Mouse (Mus musculus) myocyte (in vitro differentiated cells): ENCODE results near the gene Hoxb2.

Source experiments
- CEBPB ChIP-seq: IDR thresholded peaks from 2 replicates; pipeline ENCODE4 v1.6.1; 2011; ENCODE audit warnings: mild to moderate bottlenecking, moderate library complexity; ENCODE audit not compliant: poor library complexity, insufficient read depth, severe bottlenecking
- E2F4 ChIP-seq: IDR thresholded peaks from one replicate; pipeline ENCODE4 v1.6.1; 2011; ENCODE audit warnings: mild to moderate bottlenecking, control low read depth, moderate library complexity; ENCODE audit not compliant: insufficient read depth
- MAX ChIP-seq: IDR thresholded peaks from one replicate; pipeline ENCODE4 v1.6.1; 2011; ENCODE audit warnings: low read depth, mild to moderate bottlenecking, control low read depth
- MYOD1 ChIP-seq, 3 experiments: IDR thresholded peaks; one replicate each; pipeline ENCODE4 v1.6.1; 2011; ENCODE audit warnings: control low read depth in 2 of 3, low read depth in 2 of 3, mild to moderate bottlenecking in 2 of 3, moderate library complexity in 1 of 3; ENCODE audit not compliant: insufficient read length in 2 of 3, control insufficient read depth in 1 of 3
- MYOG ChIP-seq, 3 experiments: IDR thresholded peaks; one replicate each; pipeline ENCODE4 v1.6.1; 2011; ENCODE audit warnings: control low read depth in 2 of 3, low read depth in 2 of 3, mild to moderate bottlenecking in 2 of 3; ENCODE audit not compliant: insufficient read length in 2 of 3, control insufficient read depth in 1 of 3, insufficient read depth in 1 of 3
- POLR2A ChIP-seq: IDR thresholded peaks from one replicate; pipeline ENCODE4 v1.6.1; 2011; ENCODE audit warnings: low read depth, mild to moderate bottlenecking, control low read depth, moderate library complexity; ENCODE audit not compliant: insufficient read length
- POLR2AphosphoS2 ChIP-seq: IDR thresholded peaks from one replicate; pipeline ENCODE4 v1.6.1; 2011; ENCODE audit warnings: low read depth, control low read depth; ENCODE audit not compliant: insufficient read length
- REST ChIP-seq: IDR thresholded peaks from one replicate; pipeline ENCODE4 v1.6.1; 2011; ENCODE audit warnings: mild to moderate bottlenecking, control low read depth, moderate library complexity; ENCODE audit not compliant: insufficient read depth, insufficient read length
- SRF ChIP-seq: IDR thresholded peaks from one replicate; pipeline ENCODE4 v1.6.1; 2011; ENCODE audit warnings: low read depth; ENCODE audit not compliant: control insufficient read depth, insufficient read length
- TCF12 ChIP-seq: IDR thresholded peaks from one replicate; pipeline ENCODE4 v1.6.1; 2011; ENCODE audit warnings: mild to moderate bottlenecking, control low read depth; ENCODE audit not compliant: poor library complexity, insufficient read depth, severe bottlenecking
- TCF3 ChIP-seq: IDR thresholded peaks from one replicate; pipeline ENCODE4 v1.6.1; 2011; ENCODE audit warnings: low read depth, control low read depth; ENCODE audit not compliant: insufficient read length
- USF1 ChIP-seq: IDR thresholded peaks from one replicate; pipeline ENCODE4 v1.6.1; 2011; ENCODE audit warnings: low read depth, mild to moderate bottlenecking, control low read depth, moderate library complexity

GRCm38 (mm10) chr11:96334002-96334364, 16.3 kb upstream of the Hoxb2 start:
- TF ChIP-seq TCF3 (no peak), E2F4 (no peak), POLR2AphosphoS2 (no peak), MYOG (IDR thresholded peaks at IDR 0.05; ENCODE audit: control insufficient read depth in 1 of 3, insufficient read depth in 1 of 3, insufficient read length in 2 of 3, low read depth in 2 of 3) (no peak), POLR2A (no peak), SRF (no peak), USF1 (no peak), TCF12 (no peak), MAX (no peak), CEBPB (no peak), MYOD1 (IDR thresholded peaks at IDR 0.05; ENCODE audit: control insufficient read depth in 1 of 3, insufficient read length in 2 of 3, low read depth in 2 of 3) (no peak), REST (no peak)
